Comparison of ENCODE assay signal across 24 mouse cellular contexts in genomic region chr10:107039211-107039610, GRCm38 (mm10).
DNase-seq lines count a peak whose midpoint lies in the region; ATAC-seq and TF ChIP-seq lines count a peak whose summit lies in the region.
"Had no signal": no experiment of that assay in that cellular context is flagged by ENCODE, and none has a peak within 500 bp of the region (broad histone marks: within the 10 kb centered on the region; RNA-seq: fewer than 3 reads in every experiment).

No protein-coding gene starts in this region.

- H3K27me3 ChIP-seq in lung, postnatal 0 days (replicated peaks; ENCODE audit: insufficient read depth, low read length): no peaks in the 10 kb centered on the region
- H3K27me3 ChIP-seq: heart, embryonic 15.5 days; liver, embryonic 15.5 days; megakaryocyte, embryonic 14.5 days; midbrain, embryonic 13.5 days had no signal

- no peak for ATAC-seq in lung, postnatal 0 days
- ATAC-seq: forebrain, embryonic 16.5 days; hindbrain, postnatal 0 days; intestine, embryonic 16.5 days; midbrain, embryonic 13.5 days had no signal

- H3K27ac ChIP-seq in lung, postnatal 0 days (ENCODE audit: low read length): no peak overlapping the region
- H3K27ac ChIP-seq: embryonic facial prominence, embryonic 10.5 days; forebrain, embryonic 10.5 days; heart, adult 2 months; heart, embryonic 15.5 days; hindbrain, postnatal 0 days; left cerebral cortex, adult 2 months; liver, embryonic 15.5 days; midbrain, embryonic 13.5 days had no signal

- peak; percentile 13 for DNase-seq in adrenal gland, adult 8-10 months
- no peak for DNase-seq in adrenal gland, postnatal 4 days (ENCODE audit: low spot score in 2 of 2)
- peak; percentile 7 for DNase-seq in kidney, adult 11 months
- DNase-seq in kidney, postnatal 10 days: no peak
- DNase-seq in lung, postnatal 14 days: peak; percentile 5
- no peak for DNase-seq in lung, postnatal 0 days (ENCODE audit: low spot score)
- DNase-seq in adipocyte (ENCODE audit: low spot score): peak; percentile 8
- no peak for DNase-seq in cerebellum, postnatal 25 days
- DNase-seq: cerebellum, adult 9-11 months; gastrocnemius, postnatal 10 days; retina, postnatal 1 day; right cerebral cortex, postnatal 25 days; thymus, postnatal 14 days had no signal

- no peak overlapping the region for H3K9ac ChIP-seq in lung, postnatal 0 days (replicated peaks; ENCODE audit: low read depth)
- H3K9ac ChIP-seq: heart, embryonic 15.5 days; liver, embryonic 15.5 days; midbrain, embryonic 13.5 days had no signal

- WGBS in lung, postnatal 0 days: 69% methylated on average over 4 of the region's 4 CpGs

- no peak for TF ChIP-seq CTCF in lung, postnatal 0 days (IDR thresholded peaks at IDR 0.05)

- H3K36me3 ChIP-seq in lung, postnatal 0 days (ENCODE audit: insufficient read depth, low read length): no peaks in the 10 kb centered on the region
- H3K36me3 ChIP-seq: embryonic facial prominence, embryonic 10.5 days; forebrain, embryonic 10.5 days; heart, embryonic 15.5 days; liver, embryonic 15.5 days; midbrain, embryonic 13.5 days had no signal

- no peaks in the 10 kb centered on the region for H3K9me3 ChIP-seq in lung, postnatal 0 days (ENCODE audit: low read length)
- H3K9me3 ChIP-seq: embryonic facial prominence, embryonic 10.5 days; forebrain, embryonic 10.5 days; heart, embryonic 15.5 days; liver, embryonic 15.5 days; midbrain, embryonic 13.5 days had no signal

- no peak overlapping the region for H3K4me3 ChIP-seq in lung, postnatal 0 days (ENCODE audit: low read depth, low read length)
- H3K4me3 ChIP-seq: embryonic facial prominence, embryonic 10.5 days; forebrain, embryonic 10.5 days; heart, adult 2 months; heart, embryonic 15.5 days; left cerebral cortex, adult 2 months; liver, embryonic 15.5 days; megakaryocyte, embryonic 14.5 days; midbrain, embryonic 13.5 days had no signal

- no peaks in the 10 kb centered on the region for H3K4me1 ChIP-seq in lung, postnatal 0 days (ENCODE audit: insufficient read depth, low read depth, low read length)
- H3K4me1 ChIP-seq: embryonic facial prominence, embryonic 10.5 days; forebrain, embryonic 10.5 days; liver, embryonic 15.5 days; megakaryocyte, embryonic 14.5 days; midbrain, embryonic 13.5 days had no signal

- H3K4me2 ChIP-seq in lung, postnatal 0 days (replicated peaks; ENCODE audit: low read depth, low read length): no peak overlapping the region
- H3K4me2 ChIP-seq: heart, embryonic 15.5 days; liver, embryonic 15.5 days; midbrain, embryonic 13.5 days had no signal

- no peak for TF ChIP-seq EP300 in lung, postnatal 0 days (IDR thresholded peaks at IDR 0.05)

Comparison
In these comparisons a context has a peak if more than half of its experiments do, and no peak if none do; other contexts are left out.
1. DNase-seq: peak in adrenal gland, adult 8-10 months (single experiment), kidney, adult 11 months (single experiment), lung, postnatal 14 days (single experiment) and adipocyte (single experiment); none in adrenal gland, postnatal 4 days (0 of 2), kidney, postnatal 10 days (single experiment), lung, postnatal 0 days (single experiment) and cerebellum, postnatal 25 days (0 of 2).